ENCODE assay signal across 9 mouse cellular contexts in genomic region chr5:105836006-105836405, GRCm38 (mm10). TPM values are rescaled to one million over a fixed set of nuclear protein-coding genes. Genes with fewer than 3 reads are reported as not detected.
A peak's percentile ranks its signal among the peaks of the same experiment; 100 is the strongest.
DNase-seq lines count a peak whose midpoint lies in the region; ATAC-seq lines count a peak whose summit lies in the region.
"Had no signal": no experiment of that assay in that cellular context is flagged by ENCODE, and none has a peak within 500 bp of the region (broad histone marks: within the 10 kb centered on the region; RNA-seq: fewer than 3 reads in every experiment).

No protein-coding gene starts in this region.

- no peak overlapping the region for H3K4me3 ChIP-seq in liver, embryonic 15.5 days (replicated peaks)
- H3K4me3 ChIP-seq in hindbrain, embryonic 11.5 days (ENCODE audit: low read depth, low read length) = no peak overlapping the region
- H3K4me3 ChIP-seq: embryonic facial prominence, embryonic 13.5 days; midbrain, embryonic 12.5 days had no signal

- H3K27me3 ChIP-seq in liver, embryonic 15.5 days = no peaks in the 10 kb centered on the region
- H3K27me3 ChIP-seq in hindbrain, embryonic 11.5 days (ENCODE audit: control insufficient read depth, insufficient read depth, low read length) = no peaks in the 10 kb centered on the region
- H3K27me3 ChIP-seq: embryonic facial prominence, embryonic 13.5 days; midbrain, embryonic 12.5 days had no signal

- H3K4me2 ChIP-seq in liver, embryonic 15.5 days = no peak overlapping the region
- no peak overlapping the region for H3K4me2 ChIP-seq in hindbrain, embryonic 11.5 days (replicated peaks; ENCODE audit: low read depth, low read length)
- H3K4me2 ChIP-seq: embryonic facial prominence, embryonic 13.5 days; midbrain, embryonic 12.5 days had no signal

- ATAC-seq in liver, embryonic 15.5 days (ENCODE audit: insufficient read depth) = 0 out of 2 replicates have a peak, but pooled peaks have one; percentile 28
- ATAC-seq in hindbrain, embryonic 11.5 days (ENCODE audit: low FRiP score) = no peak

- no peaks in the 10 kb centered on the region for H3K9me3 ChIP-seq in liver, embryonic 15.5 days (replicated peaks)
- H3K9me3 ChIP-seq in hindbrain, embryonic 11.5 days (ENCODE audit: control insufficient read depth, low read length) = no peaks in the 10 kb centered on the region
- H3K9me3 ChIP-seq: embryonic facial prominence, embryonic 13.5 days; midbrain, embryonic 12.5 days had no signal

- H3K36me3 ChIP-seq in liver, embryonic 15.5 days (replicated peaks) = no peaks in the 10 kb centered on the region
- no peaks in the 10 kb centered on the region for H3K36me3 ChIP-seq in hindbrain, embryonic 11.5 days (ENCODE audit: control insufficient read depth, insufficient read depth, low read length)
- H3K36me3 ChIP-seq: embryonic facial prominence, embryonic 13.5 days; midbrain, embryonic 12.5 days had no signal

- H3K9ac ChIP-seq in liver, embryonic 15.5 days = no peak overlapping the region
- no peak overlapping the region for H3K9ac ChIP-seq in hindbrain, embryonic 11.5 days (ENCODE audit: low read depth, low read length)
- H3K9ac ChIP-seq: embryonic facial prominence, embryonic 13.5 days; midbrain, embryonic 12.5 days had no signal

- H3K27ac ChIP-seq in liver, embryonic 15.5 days (replicated peaks) = no peak overlapping the region
- no peak overlapping the region for H3K27ac ChIP-seq in hindbrain, embryonic 11.5 days (ENCODE audit: low read depth, low read length)
- H3K27ac ChIP-seq: embryonic facial prominence, embryonic 13.5 days; midbrain, embryonic 12.5 days had no signal

- peak; percentile 34 for DNase-seq in urinary bladder, postnatal 25 days (ENCODE audit: low spot score)
- no peak for DNase-seq in urinary bladder, postnatal 4 days (ENCODE audit: low spot score in 2 of 2)
- DNase-seq in gastrocnemius, postnatal 36 days = peak; percentile 53 to 60
- DNase-seq in left cerebral cortex, adult 9 months (ENCODE audit: low spot score in 2 of 2) = no peak
- DNase-seq in hindbrain, embryonic 11.5 days (ENCODE audit: low spot score) = no peak
- DNase-seq in testis, postnatal 10 days (ENCODE audit: low spot score) = no peak

- intact Hi-C loops in gastrocnemius, postnatal 36 days (cut with DNase I) = no loop called here

- 66% methylated on average over 9 of the region's 9 CpGs for WGBS in liver, embryonic 15.5 days (ENCODE audit: insufficient replicate concordance)
- WGBS in hindbrain, embryonic 11.5 days = 86% methylated on average over 9 of the region's 9 CpGs

- peaks cover 17% of the 10 kb centered on the region; the same call in 1 of the 2 replicates for H3K4me1 ChIP-seq in liver, embryonic 15.5 days (replicated peaks)
- no peaks in the 10 kb centered on the region for H3K4me1 ChIP-seq in hindbrain, embryonic 11.5 days (replicated peaks; ENCODE audit: control insufficient read depth, insufficient read depth, low read length)
- H3K4me1 ChIP-seq: embryonic facial prominence, embryonic 13.5 days; midbrain, embryonic 12.5 days had no signal

RNA-seq across cellular contexts. Expression of gene Zfp326, which starts 40.4 kb away (rescaled TPM):
- 1 to 10 TPM; 6.2 to 9.5 TPM for total RNA-seq in gastrocnemius, postnatal 36 days (2021)
- polyA plus RNA-seq in liver, embryonic 15.5 days (2015; fragmentation: Nextera tagmentation; extraction: Ambion mirVana) = 5.5 and 5.6 TPM in 2 replicates
- 44.9 and 63.5 TPM in 2 replicates for polyA plus RNA-seq in hindbrain, embryonic 11.5 days (2014; fragmentation: Nextera tagmentation; extraction: Ambion mirVana)

Comparison
In these comparisons a context has a peak if more than half of its experiments do, and no peak if none do; other contexts are left out.
1. DNase-seq: peak in urinary bladder, postnatal 25 days (single experiment) and gastrocnemius, postnatal 36 days (2 of 2); none in urinary bladder, postnatal 4 days (0 of 2), left cerebral cortex, adult 9 months (0 of 2), hindbrain, embryonic 11.5 days (single experiment) and testis, postnatal 10 days (single experiment).